Mouse (Mus musculus) midbrain, embryonic 16.5 days (tissue): ENCODE results near the gene Mtss1l. TPM values are rescaled to one million over a fixed set of nuclear protein-coding genes. Genes with fewer than 3 reads are reported as not detected.

Experiments used
- ATAC-seq: fragments of 200-750 bp; cut with Nextera tagmentation; 2 replicates; pipeline ENCODE4 v1.8.0; 2017; ENCODE audit warnings: moderate TSS enrichment
- H3K27ac ChIP-seq: fragments of 300-500 bp; sonication (generic); 2 replicates; pipeline ENCODE4 v1.5.1; 2014; ENCODE audit warnings: mild to moderate bottlenecking, low read length, mixed read lengths
- H3K27me3 ChIP-seq: fragments of 300-500 bp; sonication (generic); 2 replicates; pipeline ENCODE4 v1.6.1; 2014; ENCODE audit warnings: low read depth, low read length, mixed read lengths; ENCODE audit not compliant: control insufficient read depth, insufficient read depth
- H3K36me3 ChIP-seq: fragments of 300-500 bp; sonication (generic); 2 replicates; pipeline ENCODE4 v1.6.1; 2014; ENCODE audit warnings: mild to moderate bottlenecking, low read length, moderate library complexity, mixed read lengths; ENCODE audit not compliant: control insufficient read depth, insufficient read depth
- H3K4me1 ChIP-seq: fragments of 300-500 bp; sonication (generic); 2 replicates; pipeline ENCODE4 v1.6.1; 2014; ENCODE audit warnings: mild to moderate bottlenecking, low read length, mixed read lengths; ENCODE audit not compliant: control insufficient read depth, insufficient read depth
- H3K4me2 ChIP-seq: fragments of 300-500 bp; sonication (generic); 2 replicates; pipeline ENCODE4 v1.6.1; 2014; ENCODE audit warnings: mild to moderate bottlenecking, low read length, mixed read lengths
- H3K4me3 ChIP-seq: fragments of 300-500 bp; sonication (generic); 2 replicates; pipeline ENCODE4 v1.5.1; 2014; ENCODE audit warnings: low read depth, mild to moderate bottlenecking, low read length, moderate library complexity, mixed read lengths
- H3K9ac ChIP-seq: fragments of 300-500 bp; sonication (generic); 2 replicates; pipeline ENCODE4 v1.6.1; 2014; ENCODE audit warnings: low read depth, low read length, mixed read lengths
- H3K9me3 ChIP-seq: fragments of 300-500 bp; sonication (generic); replicated peaks from 2 replicates; pipeline ENCODE4 v1.6.1; 2014; ENCODE audit warnings: mild to moderate bottlenecking, low read length, mixed read lengths; ENCODE audit not compliant: control insufficient read depth, poor library complexity, severe bottlenecking
- WGBS: fragments of 180-500 bp; shearing (Covaris S2); extraction: QIAGEN DNeasy Blood & Tissue Kit; methylation state at CpG from one replicate; pipeline ENCODE4 v1.1.7; 2014; 5-methylcytosine and 5-hydroxymethylcytosine counted together
- polyA plus RNA-seq: library from polyadenylated mRNA; unstranded; fragments of >200 nt; fragmentation: Nextera tagmentation; extraction: Ambion mirVana; gene quantifications from 2 replicates; pipeline ENCODE4 v1.2.1, GENCODE M21; 2015

Gene Mtss1l
- polyA plus RNA-seq, 1 experiment from 2014 or later: 24.9 TPM

DNA sequence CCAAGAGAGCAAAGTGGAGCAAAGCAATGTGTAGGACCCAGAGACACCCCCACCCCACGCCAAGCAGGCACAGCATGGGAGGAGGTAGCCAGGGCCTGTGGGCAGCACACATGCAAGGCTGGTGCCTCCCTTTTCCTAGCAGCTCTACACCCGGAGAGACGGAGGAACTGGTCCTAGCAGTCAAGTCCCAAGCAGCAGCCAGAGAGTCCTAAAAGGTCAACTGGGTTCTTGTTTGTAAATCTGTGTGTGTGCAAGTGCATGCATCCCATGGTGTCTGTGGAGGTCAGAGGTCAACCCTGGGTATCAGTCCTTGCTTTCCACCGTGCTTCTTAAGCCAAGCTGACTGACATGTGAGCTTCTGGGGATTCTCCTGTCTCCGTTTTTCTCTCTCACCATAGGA, 27.1 kb upstream of the Mtss1l start:
- no peak overlapping the region for H3K4me2 ChIP-seq
- H3K27ac ChIP-seq: peak overlapping the region; percentile 58
- H3K4me1 ChIP-seq: peaks cover 9% of the 10 kb centered on the region
- ATAC-seq: no peak
- no peak overlapping the region for H3K9ac ChIP-seq
- H3K36me3 ChIP-seq: peaks cover 10% of the 10 kb centered on the region; the same call in 1 of the 2 replicates
- no peaks in the 10 kb centered on the region for H3K9me3 ChIP-seq
- H3K27me3 ChIP-seq: no peaks in the 10 kb centered on the region
- no peak overlapping the region for H3K4me3 ChIP-seq
- WGBS: 75% methylated on average over 5 of the region's 5 CpGs

DNA sequence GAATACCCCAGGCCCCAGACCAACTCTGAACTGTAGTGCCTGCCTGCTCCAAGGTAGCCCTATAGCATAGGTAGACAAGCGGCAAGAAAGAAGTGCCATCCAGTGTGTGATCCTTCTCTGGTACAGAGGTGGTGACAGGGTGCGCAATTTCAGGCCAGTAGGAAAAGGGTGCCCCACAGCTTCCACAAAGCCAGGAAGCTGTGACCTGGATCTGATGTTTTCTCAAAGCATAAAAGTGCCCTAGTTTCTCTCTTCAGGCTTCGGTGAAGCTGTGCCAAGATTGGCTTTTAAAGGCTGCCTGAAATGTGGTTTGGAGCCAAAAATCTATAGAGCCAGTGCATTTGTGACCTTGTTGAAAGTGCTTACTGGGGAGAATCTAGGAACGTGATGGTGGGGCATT, 26.4 kb upstream of the Mtss1l start:
- Histone ChIP-seq H3K27me3 (no peaks in the 10 kb centered on the region), H3K27ac (peak overlapping the region; percentile 58), H3K4me1 (peaks cover 9% of the 10 kb centered on the region), H3K36me3 (peaks cover 5% of the 10 kb centered on the region; the same call in 1 of the 2 replicates), H3K9me3 (no peaks in the 10 kb centered on the region), H3K4me3 (no peak overlapping the region), H3K9ac (no peak overlapping the region), H3K4me2 (no peak overlapping the region)
- no peak for ATAC-seq
- WGBS: 69% methylated on average over 4 of the region's 4 CpGs

DNA sequence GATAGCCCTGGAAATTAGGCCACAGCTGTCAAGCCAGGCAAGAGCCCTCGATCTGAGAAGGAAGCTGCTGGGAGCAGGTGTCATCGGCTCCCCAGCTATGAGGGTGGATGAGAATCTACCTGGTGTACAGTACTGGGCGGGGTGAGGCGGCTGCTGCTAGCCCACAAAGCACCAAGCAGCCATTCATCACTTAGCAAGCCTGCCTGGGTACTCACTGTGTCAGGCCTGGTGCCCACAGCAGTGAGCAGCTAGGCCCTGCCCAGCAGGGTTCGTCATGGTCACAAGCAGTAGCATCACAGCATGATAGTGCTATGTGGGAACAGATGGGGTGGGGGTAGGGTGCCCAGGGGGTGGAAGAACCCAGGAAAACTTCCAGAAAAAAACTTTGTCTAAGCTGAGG, 25.8 kb upstream of the Mtss1l start:
- WGBS: 80% methylated on average over 5 of the region's 5 CpGs
- peaks cover 9% of the 10 kb centered on the region for H3K4me1 ChIP-seq
- 0 out of 2 replicates have a peak, but pooled peaks have one; percentile 28 for ATAC-seq

DNA sequence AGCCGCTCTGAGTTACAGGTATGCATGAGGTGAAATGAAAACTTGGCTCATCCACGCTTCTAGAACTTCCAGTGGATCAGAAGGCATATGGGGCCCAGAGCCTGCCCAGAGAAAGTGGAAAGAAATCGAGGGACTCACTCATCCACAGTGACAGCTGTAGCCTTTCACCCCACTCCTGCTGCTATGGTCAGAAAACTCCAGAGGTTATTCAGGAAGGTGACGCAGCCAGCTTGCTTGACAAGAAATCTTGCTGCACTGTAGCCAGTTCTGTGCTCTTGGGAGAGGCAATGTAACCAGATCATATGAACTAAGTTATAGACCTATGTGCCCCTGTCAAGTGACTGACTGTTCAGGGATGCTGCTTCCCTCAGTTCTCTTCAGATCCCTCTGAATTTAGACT, 25.2 kb upstream of the Mtss1l start:
- H3K9ac ChIP-seq: no peak overlapping the region
- no peak overlapping the region for H3K4me2 ChIP-seq
- peaks cover 9% of the 10 kb centered on the region for H3K4me1 ChIP-seq
- H3K4me3 ChIP-seq: no peak overlapping the region
- ATAC-seq: no peak
- no peak overlapping the region for H3K27ac ChIP-seq
- H3K27me3 ChIP-seq: no peaks in the 10 kb centered on the region
- WGBS: 89% methylated on average over 4 of the region's 4 CpGs
- H3K36me3 ChIP-seq: peaks cover 5% of the 10 kb centered on the region; the same call in 1 of the 2 replicates
- no peaks in the 10 kb centered on the region for H3K9me3 ChIP-seq

More for the DNA sequence above, 25.8 kb upstream of the Mtss1l start:
- Histone ChIP-seq H3K36me3 (peaks cover 5% of the 10 kb centered on the region; the same call in 1 of the 2 replicates), H3K4me2 (no peak overlapping the region), H3K4me3 (no peak overlapping the region), H3K27ac (peak overlapping the region; percentile 58), H3K27me3 (no peaks in the 10 kb centered on the region), H3K9me3 (no peaks in the 10 kb centered on the region), H3K9ac (peak overlapping the region; percentile 25; the same call in 1 of the 2 replicates)

DNA sequence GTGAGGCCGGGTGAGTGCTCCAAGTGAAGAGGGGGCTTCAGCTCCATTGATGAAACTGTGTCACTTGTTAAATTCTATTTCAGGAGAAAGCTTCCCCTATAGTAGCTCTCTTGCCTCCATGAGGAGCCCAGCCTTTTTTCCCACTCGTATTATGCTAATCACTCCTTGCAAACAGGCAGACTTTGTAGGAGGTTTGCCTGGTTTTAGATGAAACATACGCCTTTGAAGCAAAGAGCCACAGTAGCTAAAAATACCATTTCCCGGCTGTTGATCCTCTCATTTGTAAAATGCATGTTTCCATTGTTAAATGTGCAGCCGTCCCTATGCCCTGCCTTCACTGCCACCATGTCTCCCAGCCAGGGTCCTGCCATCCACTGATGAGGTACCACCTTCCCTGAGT, 23.7 kb upstream of the Mtss1l start:
- no peak overlapping the region for H3K9ac ChIP-seq
- H3K4me3 ChIP-seq: no peak overlapping the region
- H3K27ac ChIP-seq: no peak overlapping the region
- H3K4me1 ChIP-seq: peaks cover 9% of the 10 kb centered on the region
- ATAC-seq: no peak
- WGBS: 77% methylated on average over 5 of the region's 5 CpGs
- no peaks in the 10 kb centered on the region for H3K9me3 ChIP-seq
- no peaks in the 10 kb centered on the region for H3K27me3 ChIP-seq
- no peak overlapping the region for H3K4me2 ChIP-seq
- 0 out of 2 replicates have a peak, but pooled peaks cover 2% of the 10 kb centered on the region for H3K36me3 ChIP-seq

DNA sequence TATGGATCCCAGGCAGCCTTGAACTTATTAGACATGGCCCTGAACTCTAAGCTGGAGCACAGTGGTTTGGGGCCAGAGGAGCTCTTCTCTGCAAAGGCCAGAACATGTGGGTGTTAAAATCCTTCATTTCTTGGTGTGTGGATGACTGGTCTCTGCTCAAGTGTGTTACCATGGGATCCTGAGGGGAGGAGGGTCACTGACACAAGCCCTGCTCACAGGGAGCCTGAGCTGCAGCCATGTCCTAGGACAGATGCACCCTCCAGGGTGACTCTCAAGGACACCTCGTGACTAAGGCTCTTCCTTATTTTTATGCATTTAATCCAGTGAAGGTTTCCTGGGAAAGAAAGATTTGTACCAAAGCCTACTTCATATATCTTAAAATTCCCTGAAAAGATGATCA, 23.2 kb upstream of the Mtss1l start:
- H3K4me3 ChIP-seq: no peak overlapping the region
- no peak overlapping the region for H3K9ac ChIP-seq
- 0 out of 2 replicates have a peak, but pooled peaks cover 2% of the 10 kb centered on the region for H3K36me3 ChIP-seq
- H3K9me3 ChIP-seq: no peaks in the 10 kb centered on the region
- no peak overlapping the region for H3K4me2 ChIP-seq
- H3K27me3 ChIP-seq: no peaks in the 10 kb centered on the region
- H3K4me1 ChIP-seq: peaks cover 9% of the 10 kb centered on the region
- WGBS: 83% methylated on average over 1 of the region's 1 CpGs
- ATAC-seq: no peak
- H3K27ac ChIP-seq: no peak overlapping the region

DNA sequence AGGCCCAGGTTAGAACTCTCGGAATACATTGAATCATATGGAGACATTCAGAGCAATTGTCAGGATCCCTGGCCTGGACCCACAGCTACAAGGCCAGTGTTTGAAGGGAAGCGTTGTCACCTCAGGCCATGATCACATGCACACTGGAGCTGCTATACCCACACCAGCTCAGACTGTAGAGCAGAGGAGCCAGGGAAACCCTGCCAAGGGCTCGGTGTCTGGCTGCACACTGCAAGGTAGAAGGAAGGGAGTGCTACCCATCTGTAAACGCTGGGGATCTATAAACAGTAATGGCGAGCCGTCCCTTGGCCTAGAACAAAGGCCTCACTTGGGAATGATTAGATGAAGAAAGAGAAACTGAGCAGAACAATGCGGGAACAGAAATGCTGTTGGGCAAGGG, 21.8 kb upstream of the Mtss1l start:
- Histone ChIP-seq H3K36me3 (0 out of 2 replicates have a peak, but pooled peaks cover 2% of the 10 kb centered on the region), H3K9ac (no peak overlapping the region), H3K4me2 (no peak overlapping the region), H3K4me3 (no peak overlapping the region), H3K27ac (no peak overlapping the region), H3K27me3 (no peaks in the 10 kb centered on the region), H3K9me3 (no peaks in the 10 kb centered on the region), H3K4me1 (peaks cover 13% of the 10 kb centered on the region)
- no peak for ATAC-seq
- WGBS: 86% methylated on average over 7 of the region's 7 CpGs

DNA sequence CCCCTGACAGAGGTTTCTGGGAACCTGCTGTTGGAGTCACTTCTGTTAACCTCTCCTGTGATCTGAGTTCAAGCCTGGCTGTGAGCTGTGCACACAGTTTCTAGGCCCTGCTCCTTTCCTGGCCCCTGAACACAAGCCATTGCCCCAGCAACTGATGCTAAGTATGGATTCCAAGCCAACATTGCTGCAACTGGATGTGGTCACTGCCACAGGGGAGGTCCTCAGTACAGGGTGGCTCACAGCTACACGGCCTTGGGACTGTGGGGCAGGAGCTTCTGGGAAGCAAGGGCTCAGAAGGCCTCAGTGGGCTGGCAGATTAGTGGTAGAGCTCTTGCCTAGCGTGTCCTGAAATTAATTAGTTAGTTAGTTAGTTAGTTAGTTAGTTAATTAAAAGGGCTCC, 20.7 kb upstream of the Mtss1l start:
- Histone ChIP-seq H3K4me1 (peaks cover 4% of the 10 kb centered on the region), H3K27me3 (no peaks in the 10 kb centered on the region), H3K36me3 (0 out of 2 replicates have a peak, but pooled peaks cover 2% of the 10 kb centered on the region), H3K4me3 (no peak overlapping the region), H3K27ac (no peak overlapping the region), H3K9me3 (no peaks in the 10 kb centered on the region), H3K4me2 (no peak overlapping the region), H3K9ac (no peak overlapping the region)
- ATAC-seq: no peak
- WGBS: 88% methylated on average over 2 of the region's 2 CpGs

DNA sequence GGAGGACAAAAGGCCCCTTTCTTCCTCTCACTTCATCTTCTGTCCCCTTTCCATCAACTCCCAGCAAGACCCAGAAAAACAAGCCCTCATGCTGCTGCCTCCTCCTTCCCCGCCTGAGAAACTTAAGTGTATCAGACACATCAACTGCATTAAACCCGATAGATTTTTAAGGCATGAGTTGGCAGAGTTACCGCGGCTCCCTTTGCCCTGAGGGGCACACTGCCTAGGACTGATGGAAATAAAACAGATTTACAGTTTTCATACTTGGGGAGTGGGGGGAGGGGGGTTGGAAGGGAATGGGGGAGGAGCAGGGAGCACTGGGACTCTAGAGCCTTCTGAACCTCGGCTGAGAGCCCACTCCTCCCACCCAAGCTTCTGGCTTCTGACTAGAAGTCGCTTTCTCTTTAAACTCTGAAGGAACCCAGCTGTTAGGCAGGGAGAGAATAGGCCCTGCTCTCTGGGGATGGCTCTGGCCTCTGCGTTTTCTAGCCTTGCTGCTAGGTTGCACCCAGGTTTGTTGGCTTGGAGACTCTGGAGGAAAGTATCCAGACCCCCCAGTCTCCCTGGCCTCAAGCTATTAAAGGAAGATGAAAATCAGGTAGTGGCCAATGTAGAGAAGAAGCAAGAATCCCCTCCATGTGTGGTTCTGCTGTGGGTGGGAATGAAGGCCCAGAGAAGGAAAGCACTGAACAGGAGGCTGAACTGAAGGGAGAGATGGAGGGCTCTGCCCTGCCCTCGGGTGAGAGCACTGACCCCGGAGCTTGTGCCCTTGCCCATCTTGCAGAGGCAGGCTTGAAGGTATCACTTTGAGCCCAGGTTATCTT, 18.4 kb upstream of the Mtss1l start:
- 49% methylated on average over 9 of the region's 9 CpGs for WGBS
- ATAC-seq: no peak
- Histone ChIP-seq H3K9ac (no peak overlapping the region), H3K27me3 (no peaks in the 10 kb centered on the region), H3K4me2 (no peak overlapping the region), H3K4me1 (peaks cover 4% of the 10 kb centered on the region), H3K36me3 (no peaks in the 10 kb centered on the region), H3K27ac (no peak overlapping the region), H3K4me3 (no peak overlapping the region), H3K9me3 (no peaks in the 10 kb centered on the region)
